Mouse (Mus musculus): ENCODE data around the gene Arhgap42. TPM values are rescaled to one million over a fixed set of nuclear protein-coding genes. Genes with fewer than 3 reads are reported as not detected.

Gene Arhgap42
- polyA plus RNA-seq, 1 experiment: 1.4 TPM

DNA sequence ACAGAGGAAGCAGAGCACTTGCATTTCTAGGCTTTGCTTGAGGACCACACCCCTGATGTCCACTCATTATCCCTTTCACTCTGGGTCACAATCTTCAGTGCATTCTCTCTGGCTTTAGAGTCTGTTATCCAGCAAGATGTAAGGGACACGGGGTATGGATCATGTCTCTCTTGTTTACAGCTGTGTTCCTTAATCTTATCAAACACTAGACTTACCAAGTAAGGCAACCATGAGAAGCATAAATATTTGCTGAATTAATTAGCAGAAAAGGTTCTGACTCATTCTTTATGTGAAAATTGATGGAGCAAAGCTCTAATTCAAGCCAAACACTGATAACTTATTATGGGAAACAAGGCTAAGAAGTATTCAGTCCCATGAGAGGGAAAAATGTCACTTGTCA lies 125.1 kb downstream of the Arhgap42 start:
- H3K4me1 ChIP-seq (ENCODE audit: control insufficient read depth, insufficient read depth, low read length): no peaks in the 10 kb centered on the region
- TF ChIP-seq CTCF (IDR thresholded peaks at IDR 0.05; ENCODE audit: control insufficient read depth, insufficient read depth, insufficient replicate concordance, low read depth, low read length) (no peak), POLR2A (IDR thresholded peaks at IDR 0.05; ENCODE audit: control insufficient read depth, low read depth, low read length) (no peak)
- H3K36me3 ChIP-seq (ENCODE audit: control insufficient read depth, insufficient read depth, low read length): no peaks in the 10 kb centered on the region
- H3K27ac ChIP-seq (ENCODE audit: control insufficient read depth, insufficient read depth, low read depth, low read length): no peak overlapping the region
- no peak overlapping the region for H3K4me3 ChIP-seq (ENCODE audit: control insufficient read depth, low read depth, low read length)
- no peaks in the 10 kb centered on the region for H3K27me3 ChIP-seq (ENCODE audit: control insufficient read depth, insufficient read depth, low read length)

DNA sequence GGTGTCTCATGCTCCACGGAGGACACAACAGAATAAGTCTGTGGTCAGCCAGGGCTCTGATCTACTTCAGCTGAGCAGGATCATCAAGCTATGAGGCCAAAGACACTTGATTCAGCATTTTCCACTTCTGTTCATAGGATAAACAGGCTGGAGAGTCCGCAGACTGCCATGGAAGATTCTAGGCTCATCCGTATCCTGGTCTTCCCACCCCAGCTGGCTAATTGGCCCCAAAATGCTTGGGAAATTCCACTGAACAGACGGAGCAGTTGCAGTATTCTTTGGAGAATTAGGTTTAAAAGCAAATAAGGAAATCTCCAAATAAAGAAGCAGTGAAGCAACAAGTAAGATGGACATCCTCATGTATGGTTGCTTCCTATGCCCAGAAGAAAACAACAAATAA lies 126.0 kb downstream of the Arhgap42 start:
- Histone ChIP-seq H3K4me1 (ENCODE audit: control insufficient read depth, insufficient read depth, low read length) (no peaks in the 10 kb centered on the region), H3K27me3 (ENCODE audit: control insufficient read depth, insufficient read depth, low read length) (no peaks in the 10 kb centered on the region), H3K4me3 (ENCODE audit: control insufficient read depth, low read depth, low read length) (no peak overlapping the region), H3K27ac (ENCODE audit: control insufficient read depth, insufficient read depth, low read depth, low read length) (no peak overlapping the region), H3K36me3 (ENCODE audit: control insufficient read depth, insufficient read depth, low read length) (no peaks in the 10 kb centered on the region)
- TF ChIP-seq POLR2A (IDR thresholded peaks at IDR 0.05; ENCODE audit: control insufficient read depth, low read depth, low read length) (no peak), CTCF (IDR thresholded peaks at IDR 0.05; ENCODE audit: control insufficient read depth, insufficient read depth, insufficient replicate concordance, low read depth, low read length) (no peak)

DNA sequence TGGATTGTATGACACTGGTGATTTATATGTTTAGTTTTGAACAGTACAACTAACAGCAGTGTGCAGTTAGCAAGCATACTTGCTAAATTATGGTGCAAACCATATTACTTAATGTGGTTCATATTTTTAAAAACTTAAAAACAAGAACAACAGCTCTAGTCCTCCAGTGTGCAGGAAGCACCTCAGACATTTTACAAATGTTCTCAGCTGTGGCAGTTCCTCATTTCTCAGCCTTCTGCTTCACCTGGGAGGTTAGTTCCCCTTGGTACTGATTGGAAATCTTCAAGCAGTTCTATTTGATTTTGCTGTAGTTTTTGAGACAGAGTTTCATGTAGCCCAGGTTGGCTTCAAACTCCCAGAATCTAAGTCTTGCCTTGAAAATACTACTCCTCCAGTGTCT lies 131.2 kb downstream of the Arhgap42 start:
- no peak overlapping the region for H3K4me3 ChIP-seq (ENCODE audit: control insufficient read depth, low read depth, low read length)
- H3K27me3 ChIP-seq (ENCODE audit: control insufficient read depth, insufficient read depth, low read length): no peaks in the 10 kb centered on the region
- TF ChIP-seq CTCF (IDR thresholded peaks at IDR 0.05; ENCODE audit: control insufficient read depth, insufficient read depth, insufficient replicate concordance, low read depth, low read length) (no peak), POLR2A (IDR thresholded peaks at IDR 0.05; ENCODE audit: control insufficient read depth, low read depth, low read length) (no peak)
- H3K27ac ChIP-seq (ENCODE audit: control insufficient read depth, insufficient read depth, low read depth, low read length): no peak overlapping the region
- H3K36me3 ChIP-seq (ENCODE audit: control insufficient read depth, insufficient read depth, low read length): no peaks in the 10 kb centered on the region
- H3K4me1 ChIP-seq (ENCODE audit: control insufficient read depth, insufficient read depth, low read length): no peaks in the 10 kb centered on the region

DNA sequence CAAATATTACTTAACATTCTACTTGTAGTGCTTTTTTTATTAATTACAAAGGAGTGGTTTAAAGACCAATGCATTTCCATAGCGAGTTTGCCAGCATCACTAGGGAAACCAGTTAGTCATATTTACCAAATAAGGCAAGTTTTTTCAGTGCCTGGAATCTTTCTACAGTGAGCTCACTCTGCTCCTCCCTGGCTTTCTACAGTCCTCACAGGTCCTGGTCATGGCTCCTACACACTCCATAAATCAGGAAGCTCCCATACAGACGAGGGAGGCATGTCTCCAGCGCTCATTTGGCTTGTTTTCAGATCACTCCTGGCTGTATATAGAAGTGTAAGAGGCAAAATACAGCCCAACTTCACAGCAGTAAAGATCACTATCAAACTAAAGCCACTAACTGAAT lies 134.1 kb downstream of the Arhgap42 start:
- Histone ChIP-seq H3K36me3 (ENCODE audit: control insufficient read depth, insufficient read depth, low read length) (no peaks in the 10 kb centered on the region), H3K27ac (ENCODE audit: control insufficient read depth, insufficient read depth, low read depth, low read length) (no peak overlapping the region), H3K27me3 (ENCODE audit: control insufficient read depth, insufficient read depth, low read length) (no peaks in the 10 kb centered on the region), H3K4me1 (ENCODE audit: control insufficient read depth, insufficient read depth, low read length) (no peaks in the 10 kb centered on the region), H3K4me3 (ENCODE audit: control insufficient read depth, low read depth, low read length) (no peak overlapping the region)
- TF ChIP-seq POLR2A (IDR thresholded peaks at IDR 0.05; ENCODE audit: control insufficient read depth, low read depth, low read length) (no peak), CTCF (IDR thresholded peaks at IDR 0.05; ENCODE audit: control insufficient read depth, insufficient read depth, insufficient replicate concordance, low read depth, low read length) (no peak)

DNA sequence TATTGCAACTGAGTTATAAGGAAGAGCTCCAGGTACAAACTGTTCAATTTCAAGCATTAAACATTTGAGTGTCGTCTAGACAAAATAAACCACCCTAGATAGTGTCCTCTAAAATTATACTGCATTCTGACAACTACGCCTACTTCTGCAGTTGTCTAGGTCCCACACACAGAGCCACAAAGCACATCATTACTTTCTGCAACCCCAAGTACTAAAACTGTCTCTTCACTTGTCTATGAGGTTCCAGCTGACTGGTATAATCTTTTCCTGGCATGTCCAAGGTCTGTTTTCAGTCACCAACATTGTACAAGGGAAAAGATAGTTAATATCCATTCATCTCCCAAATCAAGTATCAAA lies 136.8 kb downstream of the Arhgap42 start:
- Histone ChIP-seq H3K27me3 (ENCODE audit: control insufficient read depth, insufficient read depth, low read length) (no peaks in the 10 kb centered on the region), H3K4me3 (ENCODE audit: control insufficient read depth, low read depth, low read length) (no peak overlapping the region), H3K36me3 (ENCODE audit: control insufficient read depth, insufficient read depth, low read length) (no peaks in the 10 kb centered on the region), H3K27ac (ENCODE audit: control insufficient read depth, insufficient read depth, low read depth, low read length) (no peak overlapping the region), H3K4me1 (ENCODE audit: control insufficient read depth, insufficient read depth, low read length) (no peaks in the 10 kb centered on the region)
- TF ChIP-seq CTCF (IDR thresholded peaks at IDR 0.05; ENCODE audit: control insufficient read depth, insufficient read depth, insufficient replicate concordance, low read depth, low read length): no peak

DNA sequence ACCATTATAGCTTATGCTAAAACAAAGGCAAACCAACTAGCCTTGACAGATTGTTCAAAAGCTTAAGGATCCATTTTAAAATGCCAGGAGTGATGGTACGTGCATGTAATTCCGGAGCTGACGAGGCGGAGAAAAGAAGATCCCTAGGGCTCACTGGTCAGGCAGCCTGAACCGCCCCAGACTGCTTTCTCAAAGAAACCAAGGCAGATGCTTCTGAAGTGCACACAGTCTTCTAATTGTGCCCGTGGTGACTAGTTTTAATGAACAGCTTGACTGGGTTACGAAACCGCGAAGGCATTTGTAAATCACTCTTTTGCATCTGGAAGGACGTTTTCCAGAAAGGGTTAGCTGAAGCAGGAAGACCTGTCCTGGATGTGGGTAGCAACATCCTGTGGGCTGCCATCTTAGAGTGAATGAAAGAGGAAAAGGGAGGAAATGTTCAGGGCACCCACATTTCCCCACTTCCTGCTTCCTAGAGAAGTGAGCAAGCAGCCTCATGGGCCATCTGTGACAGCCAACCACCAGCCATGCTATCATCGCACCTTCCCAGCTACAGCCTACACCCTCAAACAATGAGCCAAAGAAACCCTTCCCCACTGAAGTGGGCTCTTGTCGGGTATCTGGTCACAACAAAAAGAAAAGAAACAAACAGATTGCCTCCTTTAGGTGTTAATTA lies 137.3 kb downstream of the Arhgap42 start:
- no peaks in the 10 kb centered on the region for H3K27me3 ChIP-seq (ENCODE audit: control insufficient read depth, insufficient read depth, low read length)
- H3K4me1 ChIP-seq (ENCODE audit: control insufficient read depth, insufficient read depth, low read length): no peaks in the 10 kb centered on the region
- TF ChIP-seq POLR2A (IDR thresholded peaks at IDR 0.05; ENCODE audit: control insufficient read depth, low read depth, low read length) (no peak), CTCF (IDR thresholded peaks at IDR 0.05; ENCODE audit: control insufficient read depth, insufficient read depth, insufficient replicate concordance, low read depth, low read length) (no peak)
- H3K27ac ChIP-seq (ENCODE audit: control insufficient read depth, insufficient read depth, low read depth, low read length): no peak overlapping the region
- H3K36me3 ChIP-seq (ENCODE audit: control insufficient read depth, insufficient read depth, low read length): no peaks in the 10 kb centered on the region
- H3K4me3 ChIP-seq (ENCODE audit: control insufficient read depth, low read depth, low read length): no peak overlapping the region

DNA sequence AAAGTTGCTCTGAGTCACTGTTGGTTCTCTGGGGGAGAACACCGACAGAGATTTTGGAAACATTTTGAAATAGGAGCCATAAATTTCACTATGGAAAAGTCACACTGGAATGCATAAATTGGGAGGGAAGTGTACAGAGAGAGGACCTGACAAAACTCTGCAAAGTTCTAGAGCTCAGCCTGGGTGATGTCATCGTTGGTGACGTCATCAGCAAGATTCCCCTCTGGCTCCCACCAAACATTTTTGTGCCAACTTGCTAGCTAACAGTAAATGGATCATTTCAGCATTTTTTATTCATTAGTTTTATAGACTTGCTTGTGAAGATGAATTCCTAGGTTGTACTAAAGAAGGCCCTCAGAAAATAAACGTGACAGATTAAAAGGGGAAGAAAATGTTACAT lies 137.8 kb downstream of the Arhgap42 start:
- no peak for TF ChIP-seq POLR2A (IDR thresholded peaks at IDR 0.05; ENCODE audit: control insufficient read depth, low read depth, low read length)
- TF ChIP-seq CTCF (IDR thresholded peaks at IDR 0.05; ENCODE audit: control insufficient read depth, insufficient read depth, insufficient replicate concordance, low read depth, low read length): no peak
- Histone ChIP-seq H3K27me3 (ENCODE audit: control insufficient read depth, insufficient read depth, low read length) (no peaks in the 10 kb centered on the region), H3K27ac (ENCODE audit: control insufficient read depth, insufficient read depth, low read depth, low read length) (no peak overlapping the region), H3K4me3 (ENCODE audit: control insufficient read depth, low read depth, low read length) (no peak overlapping the region), H3K4me1 (ENCODE audit: control insufficient read depth, insufficient read depth, low read length) (no peaks in the 10 kb centered on the region), H3K36me3 (ENCODE audit: control insufficient read depth, insufficient read depth, low read length) (no peaks in the 10 kb centered on the region)

DNA sequence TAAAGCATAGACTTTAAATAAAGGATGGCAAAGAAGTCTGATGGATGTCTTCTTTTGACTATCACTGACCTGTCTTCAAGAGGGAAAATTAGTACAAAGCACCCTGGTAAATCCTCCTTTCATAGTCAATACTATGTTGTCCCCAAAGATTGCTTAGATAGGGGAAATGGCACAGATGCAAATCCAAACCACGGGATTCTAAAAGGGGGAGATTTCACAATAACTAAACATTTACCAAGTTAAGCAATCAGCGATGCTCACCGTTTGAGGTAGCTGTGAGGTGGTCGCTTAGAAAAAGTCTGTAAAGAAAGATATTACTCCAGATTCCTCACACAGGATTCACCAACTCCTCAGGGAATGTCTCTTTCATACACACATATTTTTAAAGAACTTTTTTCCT lies 141.1 kb downstream of the Arhgap42 start:
- Histone ChIP-seq H3K27me3 (ENCODE audit: control insufficient read depth, insufficient read depth, low read length) (no peaks in the 10 kb centered on the region), H3K27ac (ENCODE audit: control insufficient read depth, insufficient read depth, low read depth, low read length) (no peak overlapping the region), H3K4me1 (ENCODE audit: control insufficient read depth, insufficient read depth, low read length) (no peaks in the 10 kb centered on the region), H3K36me3 (ENCODE audit: control insufficient read depth, insufficient read depth, low read length) (no peaks in the 10 kb centered on the region), H3K4me3 (ENCODE audit: control insufficient read depth, low read depth, low read length) (no peak overlapping the region)
- TF ChIP-seq CTCF (IDR thresholded peaks at IDR 0.05; ENCODE audit: control insufficient read depth, insufficient read depth, insufficient replicate concordance, low read depth, low read length): no peak
- no peak for TF ChIP-seq POLR2A (IDR thresholded peaks at IDR 0.05; ENCODE audit: control insufficient read depth, low read depth, low read length)

Data from testis, adult 2 months (tissue).